Mouse (Mus musculus): ENCODE results near the gene Pkp1. TPM values are rescaled to one million over a fixed set of nuclear protein-coding genes. Genes with fewer than 3 reads are reported as not detected.

Pkp1 gene
- not detected in 2 replicates for polyA plus RNA-seq (2015; fragmentation: Nextera tagmentation; extraction: Ambion mirVana)

GRCm38 (mm10) chr1:135918644-135919407 lies at the start of gene Pkp1:
TSS of gene Pkp1 (minus strand) at chr1:135919207.
- Histone ChIP-seq H3K4me3 (ENCODE audit: low read depth, low read length) (no peak within 1 kb of the TSS), H3K27me3 (ENCODE audit: control insufficient read depth, insufficient read depth, low read depth, low read length) (peaks cover 91% of the 10 kb centered on the region), H3K9ac (ENCODE audit: low read depth, low read length) (no peak within 1 kb of the TSS), H3K4me1 (ENCODE audit: control insufficient read depth, low read depth, low read length) (no peaks in the 10 kb centered on the region), H3K27ac (ENCODE audit: low read length) (no peak within 1 kb of the TSS), H3K4me2 (ENCODE audit: low read depth, low read length) (no peak within 1 kb of the TSS), H3K36me3 (ENCODE audit: control insufficient read depth, insufficient read depth) (no peaks in the 10 kb centered on the region), H3K9me3 (replicated peaks; ENCODE audit: control insufficient read depth, low read length) (no peaks in the 10 kb centered on the region)
- ATAC-seq (ENCODE audit: low read depth), result no peak
- WGBS (ENCODE audit: insufficient replicate concordance), result 2% methylated on average over 65 of the region's 67 CpGs

- Histone ChIP-seq H3K27ac (ENCODE audit: low read length) (no peak overlapping the region), H3K9ac (ENCODE audit: low read depth, low read length) (no peak overlapping the region), H3K4me3 (ENCODE audit: low read depth, low read length) (no peak overlapping the region), H3K4me2 (ENCODE audit: low read depth, low read length) (no peak overlapping the region), H3K4me1 (ENCODE audit: control insufficient read depth, low read depth, low read length) (no peaks in the 10 kb centered on the region), H3K27me3 (ENCODE audit: control insufficient read depth, insufficient read depth, low read depth, low read length) (no peaks in the 10 kb centered on the region; the same call in 1 of the 2 replicates), H3K36me3 (ENCODE audit: control insufficient read depth, insufficient read depth) (no peaks in the 10 kb centered on the region), H3K9me3 (replicated peaks; ENCODE audit: control insufficient read depth, low read length) (no peaks in the 10 kb centered on the region)
- no peak for ATAC-seq (ENCODE audit: low read depth)
- 41% methylated on average over 4 of the region's 4 CpGs for WGBS (ENCODE audit: insufficient replicate concordance)
Measured at GRCm38 (mm10) chr1:135967739-135968138, 48.7 kb upstream of the Pkp1 start.

GRCm38 (mm10) chr1:135964561-135964960 lies 45.6 kb upstream of the Pkp1 start:
- 56% methylated on average over 11 of the region's 11 CpGs for WGBS (ENCODE audit: insufficient replicate concordance)
- Histone ChIP-seq H3K4me3 (ENCODE audit: low read depth, low read length) (no peak overlapping the region), H3K36me3 (ENCODE audit: control insufficient read depth, insufficient read depth) (no peaks in the 10 kb centered on the region), H3K27ac (ENCODE audit: low read length) (no peak overlapping the region), H3K27me3 (ENCODE audit: control insufficient read depth, insufficient read depth, low read depth, low read length) (peaks cover 3% of the 10 kb centered on the region; the same call in 1 of the 2 replicates), H3K4me2 (ENCODE audit: low read depth, low read length) (no peak overlapping the region), H3K9me3 (replicated peaks; ENCODE audit: control insufficient read depth, low read length) (no peaks in the 10 kb centered on the region), H3K9ac (ENCODE audit: low read depth, low read length) (no peak overlapping the region), H3K4me1 (ENCODE audit: control insufficient read depth, low read depth, low read length) (no peaks in the 10 kb centered on the region)
- ATAC-seq (ENCODE audit: low read depth), result no peak

- WGBS (ENCODE audit: insufficient replicate concordance), result 39% methylated on average over 5 of the region's 5 CpGs
- no peak overlapping the region for H3K9ac ChIP-seq (ENCODE audit: low read depth, low read length)
- H3K27ac ChIP-seq (ENCODE audit: low read length), result no peak overlapping the region
- no peaks in the 10 kb centered on the region for H3K4me1 ChIP-seq (ENCODE audit: control insufficient read depth, low read depth, low read length)
- no peak overlapping the region for H3K4me2 ChIP-seq (ENCODE audit: low read depth, low read length)
- H3K27me3 ChIP-seq (ENCODE audit: control insufficient read depth, insufficient read depth, low read depth, low read length), result peaks cover 3% of the 10 kb centered on the region; the same call in 1 of the 2 replicates
- H3K36me3 ChIP-seq (ENCODE audit: control insufficient read depth, insufficient read depth), result no peaks in the 10 kb centered on the region
- H3K4me3 ChIP-seq (ENCODE audit: low read depth, low read length), result no peak overlapping the region
- ATAC-seq (ENCODE audit: low read depth), result no peak
- no peaks in the 10 kb centered on the region for H3K9me3 ChIP-seq (replicated peaks; ENCODE audit: control insufficient read depth, low read length)
Measured at GRCm38 (mm10) chr1:135963177-135963576, 44.2 kb upstream of the Pkp1 start.

- no peak overlapping the region for H3K4me3 ChIP-seq (ENCODE audit: low read depth, low read length)
- no peak overlapping the region for H3K9ac ChIP-seq (ENCODE audit: low read depth, low read length)
- peaks cover 3% of the 10 kb centered on the region; the same call in 1 of the 2 replicates for H3K27me3 ChIP-seq (ENCODE audit: control insufficient read depth, insufficient read depth, low read depth, low read length)
- WGBS (ENCODE audit: insufficient replicate concordance), result 31% methylated on average over 4 of the region's 4 CpGs
- H3K36me3 ChIP-seq (ENCODE audit: control insufficient read depth, insufficient read depth), result no peaks in the 10 kb centered on the region
- 0 out of 2 replicates have a peak, but pooled peaks have one; percentile 13 for ATAC-seq (ENCODE audit: low read depth)
- H3K4me1 ChIP-seq (ENCODE audit: control insufficient read depth, low read depth, low read length), result no peaks in the 10 kb centered on the region
- no peak overlapping the region for H3K27ac ChIP-seq (ENCODE audit: low read length)
- H3K9me3 ChIP-seq (replicated peaks; ENCODE audit: control insufficient read depth, low read length), result no peaks in the 10 kb centered on the region
- no peak overlapping the region for H3K4me2 ChIP-seq (ENCODE audit: low read depth, low read length)
Measured at GRCm38 (mm10) chr1:135958483-135958882, 39.5 kb upstream of the Pkp1 start.

- Histone ChIP-seq H3K27ac (ENCODE audit: low read length) (no peak overlapping the region), H3K9me3 (replicated peaks; ENCODE audit: control insufficient read depth, low read length) (no peaks in the 10 kb centered on the region), H3K36me3 (ENCODE audit: control insufficient read depth, insufficient read depth) (no peaks in the 10 kb centered on the region), H3K27me3 (ENCODE audit: control insufficient read depth, insufficient read depth, low read depth, low read length) (no peaks in the 10 kb centered on the region), H3K9ac (ENCODE audit: low read depth, low read length) (no peak overlapping the region), H3K4me3 (ENCODE audit: low read depth, low read length) (no peak overlapping the region), H3K4me2 (ENCODE audit: low read depth, low read length) (no peak overlapping the region), H3K4me1 (ENCODE audit: control insufficient read depth, low read depth, low read length) (peaks cover 11% of the 10 kb centered on the region)
- 64% methylated on average over 2 of the region's 2 CpGs for WGBS (ENCODE audit: insufficient replicate concordance)
- ATAC-seq (ENCODE audit: low read depth), result no peak
Measured at GRCm38 (mm10) chr1:135948871-135949270, 29.9 kb upstream of the Pkp1 start.

GRCm38 (mm10) chr1:135946247-135946646 lies 27.2 kb upstream of the Pkp1 start:
- no peak overlapping the region for H3K4me2 ChIP-seq (ENCODE audit: low read depth, low read length)
- 55% methylated on average over 4 of the region's 4 CpGs for WGBS (ENCODE audit: insufficient replicate concordance)
- H3K36me3 ChIP-seq (ENCODE audit: control insufficient read depth, insufficient read depth), result no peaks in the 10 kb centered on the region
- H3K27ac ChIP-seq (ENCODE audit: low read length), result no peak overlapping the region
- no peaks in the 10 kb centered on the region for H3K9me3 ChIP-seq (replicated peaks; ENCODE audit: control insufficient read depth, low read length)
- no peak overlapping the region for H3K4me3 ChIP-seq (ENCODE audit: low read depth, low read length)
- H3K27me3 ChIP-seq (ENCODE audit: control insufficient read depth, insufficient read depth, low read depth, low read length), result no peaks in the 10 kb centered on the region
- peaks cover 32% of the 10 kb centered on the region for H3K4me1 ChIP-seq (ENCODE audit: control insufficient read depth, low read depth, low read length)
- ATAC-seq (ENCODE audit: low read depth), result no peak
- no peak overlapping the region for H3K9ac ChIP-seq (ENCODE audit: low read depth, low read length)

- H3K4me3 ChIP-seq (ENCODE audit: low read depth, low read length), result no peak overlapping the region
- H3K27ac ChIP-seq (ENCODE audit: low read length), result no peak overlapping the region
- WGBS (ENCODE audit: insufficient replicate concordance), result 8% methylated on average over 7 of the region's 7 CpGs
Measured at GRCm38 (mm10) chr1:135945711-135946110, 26.7 kb upstream of the Pkp1 start.

GRCm38 (mm10) chr1:135944526-135945259 lies 25.7 kb upstream of the Pkp1 start:
- H3K9ac ChIP-seq (ENCODE audit: low read depth, low read length), result no peak overlapping the region
- H3K9me3 ChIP-seq (replicated peaks; ENCODE audit: control insufficient read depth, low read length), result no peaks in the 10 kb centered on the region
- H3K36me3 ChIP-seq (ENCODE audit: control insufficient read depth, insufficient read depth), result no peaks in the 10 kb centered on the region
- no peak overlapping the region for H3K27ac ChIP-seq (ENCODE audit: low read length)
- no peak overlapping the region for H3K4me2 ChIP-seq (ENCODE audit: low read depth, low read length)
- ATAC-seq (ENCODE audit: low read depth), result no peak
- WGBS (ENCODE audit: insufficient replicate concordance), result 36% methylated on average over 12 of the region's 12 CpGs
- peaks cover 41% of the 10 kb centered on the region for H3K4me1 ChIP-seq (ENCODE audit: control insufficient read depth, low read depth, low read length)
- H3K4me3 ChIP-seq (ENCODE audit: low read depth, low read length), result no peak overlapping the region
- no peaks in the 10 kb centered on the region for H3K27me3 ChIP-seq (ENCODE audit: control insufficient read depth, insufficient read depth, low read depth, low read length)

More at GRCm38 (mm10) chr1:135945711-135946110, 26.7 kb upstream of the Pkp1 start:
- Histone ChIP-seq H3K4me1 (ENCODE audit: control insufficient read depth, low read depth, low read length) (peaks cover 37% of the 10 kb centered on the region), H3K36me3 (ENCODE audit: control insufficient read depth, insufficient read depth) (no peaks in the 10 kb centered on the region), H3K4me2 (ENCODE audit: low read depth, low read length) (no peak overlapping the region), H3K9me3 (replicated peaks; ENCODE audit: control insufficient read depth, low read length) (no peaks in the 10 kb centered on the region), H3K27me3 (ENCODE audit: control insufficient read depth, insufficient read depth, low read depth, low read length) (no peaks in the 10 kb centered on the region), H3K9ac (ENCODE audit: low read depth, low read length) (no peak overlapping the region)
- ATAC-seq (ENCODE audit: low read depth), result no peak

Measured in liver, embryonic 16.5 days (tissue).